Mouse (Mus musculus) cortical plate, adult 2 months (tissue): Measurements from ENCODE around the gene Ephb1. TPM values are rescaled to one million over a fixed set of nuclear protein-coding genes. Genes with fewer than 3 reads are reported as not detected.

ENCODE experiments used
- H3K27ac ChIP-seq: fragments of 200-500 bp; 2 replicates; pipeline ENCODE4 v1.5.1; 2012; ENCODE audit warnings: low read length, control low read depth, inconsistent platforms; ENCODE audit not compliant: insufficient read depth
- H3K4me1 ChIP-seq: fragments of 200-500 bp; 2 replicates; pipeline ENCODE4 v1.6.1; 2011; ENCODE audit warnings: low read length; ENCODE audit not compliant: control insufficient read depth, insufficient read depth
- H3K4me3 ChIP-seq: fragments of 200-500 bp; 2 replicates; pipeline ENCODE4 v1.5.1; 2011; ENCODE audit warnings: mild to moderate bottlenecking, low read length, control low read depth; ENCODE audit not compliant: insufficient read depth
- CTCF ChIP-seq: fragments of 200-500 bp; IDR thresholded peaks from 2 replicates; pipeline ENCODE4 v1.5.1; 2011; ENCODE audit warnings: mild to moderate bottlenecking, control low read depth, low read length; ENCODE audit not compliant: insufficient read depth; ENCODE audit errors: extremely low read depth
- POLR2A ChIP-seq: fragments of 200-500 bp; IDR thresholded peaks from 2 replicates; pipeline ENCODE4 v1.6.1; 2011; ENCODE audit warnings: mild to moderate bottlenecking, low read length, control low read depth; ENCODE audit not compliant: insufficient read depth; ENCODE audit errors: extremely low read depth
- polyA plus RNA-seq: library from polyadenylated mRNA; depleted of rRNA; stranded (reverse); fragments of >200 nt; gene quantifications from 2 replicates; pipeline ENCODE4 v1.2.3, GENCODE M21; 2012

Gene Ephb1
- polyA plus RNA-seq, 1 experiment = 30.8 TPM

GRCm38 (mm10) chr9:102344086-102344930 lies 10.2 kb downstream of the Ephb1 start:
- Histone ChIP-seq H3K27ac (no peak overlapping the region), H3K4me3 (no peak overlapping the region), H3K4me1 (no peaks in the 10 kb centered on the region; the same call in 1 of the 2 replicates)
- TF ChIP-seq POLR2A (no peak), CTCF (no peak)

- Histone ChIP-seq H3K27ac (no peak overlapping the region), H3K4me3 (no peak overlapping the region), H3K4me1 (no peaks in the 10 kb centered on the region; the same call in 1 of the 2 replicates)
- TF ChIP-seq CTCF (no peak), POLR2A (no peak)
Measured at GRCm38 (mm10) chr9:102343061-102343460, 11.4 kb downstream of the Ephb1 start.

- TF ChIP-seq POLR2A (no peak), CTCF (no peak)
- no peak overlapping the region for H3K27ac ChIP-seq
- H3K4me1 ChIP-seq = no peaks in the 10 kb centered on the region; the same call in 1 of the 2 replicates
- no peak overlapping the region for H3K4me3 ChIP-seq
Measured at GRCm38 (mm10) chr9:102342026-102342425, 12.5 kb downstream of the Ephb1 start.

- H3K27ac ChIP-seq = peak overlapping the region; percentile 21
Measured at GRCm38 (mm10) chr9:102340768-102341167, 13.7 kb downstream of the Ephb1 start.

GRCm38 (mm10) chr9:102335571-102336282 lies 18.8 kb downstream of the Ephb1 start:
- Histone ChIP-seq H3K27ac (no peak overlapping the region), H3K4me3 (no peak overlapping the region), H3K4me1 (no peaks in the 10 kb centered on the region)
- TF ChIP-seq POLR2A (no peak), CTCF (no peak)

More at GRCm38 (mm10) chr9:102340768-102341167, 13.7 kb downstream of the Ephb1 start:
- Histone ChIP-seq H3K4me1 (no peaks in the 10 kb centered on the region; the same call in 1 of the 2 replicates), H3K4me3 (no peak overlapping the region)
- no peak for TF ChIP-seq POLR2A
- TF ChIP-seq CTCF = no peak

- Histone ChIP-seq H3K27ac (no peak overlapping the region), H3K4me3 (no peak overlapping the region), H3K4me1 (no peaks in the 10 kb centered on the region)
- TF ChIP-seq POLR2A (no peak), CTCF (no peak)
Measured at GRCm38 (mm10) chr9:102330266-102331060, 24.0 kb downstream of the Ephb1 start.

GRCm38 (mm10) chr9:102327625-102328150 lies 26.8 kb downstream of the Ephb1 start:
- Histone ChIP-seq H3K4me1 (no peaks in the 10 kb centered on the region), H3K27ac (no peak overlapping the region), H3K4me3 (no peak overlapping the region)
- TF ChIP-seq CTCF (no peak), POLR2A (no peak)

- Histone ChIP-seq H3K4me3 (no peak overlapping the region), H3K27ac (no peak overlapping the region), H3K4me1 (peaks cover 2% of the 10 kb centered on the region)
- TF ChIP-seq POLR2A (no peak), CTCF (no peak)
Measured at GRCm38 (mm10) chr9:102315436-102315835, 39.1 kb downstream of the Ephb1 start.

- TF ChIP-seq CTCF (no peak), POLR2A (no peak)
- Histone ChIP-seq H3K4me1 (peaks cover 2% of the 10 kb centered on the region), H3K4me3 (no peak overlapping the region), H3K27ac (no peak overlapping the region)
Measured at GRCm38 (mm10) chr9:102314795-102315194, 39.7 kb downstream of the Ephb1 start.
